Mouse (Mus musculus): ENCODE data around the gene Sptbn1. TPM values are rescaled to one million over a fixed set of nuclear protein-coding genes. Genes with fewer than 3 reads are reported as not detected.

Gene Sptbn1
- polyA plus RNA-seq, 1 experiment from 2014 or later, result 122 TPM

- no peak overlapping the region for H3K9ac ChIP-seq
- no peak for ATAC-seq (ENCODE audit: low FRiP score, low read depth)
- no peaks in the 10 kb centered on the region for H3K27me3 ChIP-seq (replicated peaks)
- H3K4me1 ChIP-seq, result no peaks in the 10 kb centered on the region; the same call in 1 of the 2 replicates
- WGBS, result 28% methylated on average over 5 of the region's 5 CpGs
- H3K4me3 ChIP-seq, result no peak overlapping the region
- no peaks in the 10 kb centered on the region for H3K9me3 ChIP-seq
- no peaks in the 10 kb centered on the region for H3K36me3 ChIP-seq
- H3K27ac ChIP-seq, result no peak overlapping the region
- H3K4me2 ChIP-seq (replicated peaks), result no peak overlapping the region
Measured at GRCm38 (mm10) chr11:30177145-30177840, 90.7 kb downstream of the Sptbn1 start.

- Histone ChIP-seq H3K9ac (no peak overlapping the region), H3K4me3 (no peak overlapping the region), H3K4me1 (no peaks in the 10 kb centered on the region; the same call in 1 of the 2 replicates), H3K36me3 (no peaks in the 10 kb centered on the region), H3K4me2 (replicated peaks) (no peak overlapping the region), H3K27ac (no peak overlapping the region), H3K27me3 (replicated peaks) (no peaks in the 10 kb centered on the region), H3K9me3 (no peaks in the 10 kb centered on the region)
- ATAC-seq (ENCODE audit: low FRiP score, low read depth), result no peak
- WGBS, result 70% methylated on average over 3 of the region's 3 CpGs
Measured at GRCm38 (mm10) chr11:30176111-30176510, 91.9 kb downstream of the Sptbn1 start.

- Histone ChIP-seq H3K9me3 (no peaks in the 10 kb centered on the region), H3K4me3 (no peak overlapping the region), H3K36me3 (no peaks in the 10 kb centered on the region), H3K27me3 (replicated peaks) (no peaks in the 10 kb centered on the region), H3K27ac (no peak overlapping the region), H3K4me2 (replicated peaks) (no peak overlapping the region), H3K4me1 (no peaks in the 10 kb centered on the region; the same call in 1 of the 2 replicates), H3K9ac (no peak overlapping the region)
- 88% methylated on average over 1 of the region's 1 CpGs for WGBS
- ATAC-seq (ENCODE audit: low FRiP score, low read depth), result no peak
Measured at GRCm38 (mm10) chr11:30175623-30176022, 92.4 kb downstream of the Sptbn1 start.

GRCm38 (mm10) chr11:30171586-30172178 is 96.3 kb downstream of the Sptbn1 start:
- Histone ChIP-seq H3K36me3 (no peaks in the 10 kb centered on the region), H3K27me3 (replicated peaks) (no peaks in the 10 kb centered on the region), H3K4me1 (no peaks in the 10 kb centered on the region), H3K9ac (no peak overlapping the region), H3K9me3 (no peaks in the 10 kb centered on the region), H3K27ac (no peak overlapping the region), H3K4me2 (replicated peaks) (no peak overlapping the region), H3K4me3 (no peak overlapping the region)
- 93% methylated on average over 4 of the region's 4 CpGs for WGBS
- no peak for ATAC-seq (ENCODE audit: low FRiP score, low read depth)

GRCm38 (mm10) chr11:30171184-30171583 is 96.8 kb downstream of the Sptbn1 start:
- no peak overlapping the region for H3K9ac ChIP-seq
- H3K4me2 ChIP-seq (replicated peaks), result no peak overlapping the region
- 97% methylated on average over 5 of the region's 5 CpGs for WGBS

GRCm38 (mm10) chr11:30166551-30166922 is 101.4 kb downstream of the Sptbn1 start:
- Histone ChIP-seq H3K36me3 (no peaks in the 10 kb centered on the region), H3K27ac (no peak overlapping the region), H3K9ac (no peak overlapping the region), H3K4me2 (replicated peaks) (no peak overlapping the region), H3K9me3 (no peaks in the 10 kb centered on the region), H3K4me3 (no peak overlapping the region), H3K27me3 (replicated peaks) (no peaks in the 10 kb centered on the region), H3K4me1 (0 out of 2 replicates have a peak, but pooled peaks cover under 1% of the 10 kb centered on the region)
- WGBS, result 80% methylated on average over 4 of the region's 4 CpGs
- ATAC-seq (ENCODE audit: low FRiP score, low read depth), result no peak

More at GRCm38 (mm10) chr11:30171184-30171583, 96.8 kb downstream of the Sptbn1 start:
- Histone ChIP-seq H3K9me3 (no peaks in the 10 kb centered on the region), H3K27ac (no peak overlapping the region), H3K27me3 (replicated peaks) (no peaks in the 10 kb centered on the region), H3K4me1 (no peaks in the 10 kb centered on the region), H3K36me3 (no peaks in the 10 kb centered on the region), H3K4me3 (no peak overlapping the region)
- no peak for ATAC-seq (ENCODE audit: low FRiP score, low read depth)

- no peak overlapping the region for H3K27ac ChIP-seq
- no peaks in the 10 kb centered on the region for H3K36me3 ChIP-seq
- H3K27me3 ChIP-seq (replicated peaks), result no peaks in the 10 kb centered on the region
- WGBS, result 62% methylated on average over 5 of the region's 5 CpGs
- H3K4me2 ChIP-seq (replicated peaks), result no peak overlapping the region
- 0 out of 2 replicates have a peak, but pooled peaks cover 3% of the 10 kb centered on the region for H3K4me1 ChIP-seq
- no peaks in the 10 kb centered on the region for H3K9me3 ChIP-seq
- no peak overlapping the region for H3K4me3 ChIP-seq
- no peak for ATAC-seq (ENCODE audit: low FRiP score, low read depth)
- H3K9ac ChIP-seq, result no peak overlapping the region
Measured at GRCm38 (mm10) chr11:30165861-30166550, 102.0 kb downstream of the Sptbn1 start.

- H3K4me3 ChIP-seq, result no peak overlapping the region
- no peaks in the 10 kb centered on the region for H3K36me3 ChIP-seq
- no peak for ATAC-seq (ENCODE audit: low FRiP score, low read depth)
- no peak overlapping the region for H3K9ac ChIP-seq
- no peaks in the 10 kb centered on the region for H3K27me3 ChIP-seq (replicated peaks)
- no peak overlapping the region for H3K4me2 ChIP-seq (replicated peaks)
- no peaks in the 10 kb centered on the region for H3K9me3 ChIP-seq
- 0 out of 2 replicates have a peak, but pooled peaks cover 3% of the 10 kb centered on the region for H3K4me1 ChIP-seq
- 64% methylated on average over 5 of the region's 5 CpGs for WGBS
- no peak overlapping the region for H3K27ac ChIP-seq
Measured at GRCm38 (mm10) chr11:30164515-30165214, 103.3 kb downstream of the Sptbn1 start.

- Histone ChIP-seq H3K27ac (no peak overlapping the region), H3K27me3 (replicated peaks) (no peaks in the 10 kb centered on the region), H3K4me2 (replicated peaks) (no peak overlapping the region), H3K9me3 (no peaks in the 10 kb centered on the region), H3K9ac (no peak overlapping the region), H3K4me3 (no peak overlapping the region), H3K36me3 (no peaks in the 10 kb centered on the region; the same call in 1 of the 2 replicates), H3K4me1 (0 out of 2 replicates have a peak, but pooled peaks cover 3% of the 10 kb centered on the region)
- no peak for ATAC-seq (ENCODE audit: low FRiP score, low read depth)
- 45% methylated on average over 1 of the region's 1 CpGs for WGBS
Measured at GRCm38 (mm10) chr11:30163870-30164269, 104.1 kb downstream of the Sptbn1 start.

- ATAC-seq (ENCODE audit: low FRiP score, low read depth), result no peak
- Histone ChIP-seq H3K27ac (no peak overlapping the region), H3K4me3 (no peak overlapping the region), H3K4me2 (replicated peaks) (no peak overlapping the region), H3K9ac (no peak overlapping the region), H3K27me3 (replicated peaks) (no peaks in the 10 kb centered on the region), H3K36me3 (peaks cover 4% of the 10 kb centered on the region; the same call in 1 of the 2 replicates), H3K4me1 (0 out of 2 replicates have a peak, but pooled peaks cover 3% of the 10 kb centered on the region), H3K9me3 (no peaks in the 10 kb centered on the region)
- 86% methylated on average over 4 of the region's 4 CpGs for WGBS
Measured at GRCm38 (mm10) chr11:30163081-30163480, 104.9 kb downstream of the Sptbn1 start.

GRCm38 (mm10) chr11:30161744-30162143 is 106.2 kb downstream of the Sptbn1 start:
- no peak overlapping the region for H3K4me3 ChIP-seq
- 82% methylated on average over 1 of the region's 1 CpGs for WGBS
- H3K27me3 ChIP-seq (replicated peaks), result no peaks in the 10 kb centered on the region
- H3K4me2 ChIP-seq (replicated peaks), result no peak overlapping the region
- H3K27ac ChIP-seq, result no peak overlapping the region
- H3K4me1 ChIP-seq, result 0 out of 2 replicates have a peak, but pooled peaks cover 3% of the 10 kb centered on the region
- peaks cover 5% of the 10 kb centered on the region; the same call in 1 of the 2 replicates for H3K36me3 ChIP-seq
- H3K9ac ChIP-seq, result no peak overlapping the region
- no peak for ATAC-seq (ENCODE audit: low FRiP score, low read depth)
- H3K9me3 ChIP-seq, result no peaks in the 10 kb centered on the region

Measured in neural tube, embryonic 12.5 days (tissue).